In genomic region chr15:93397826-93398698, GRCm38 (mm10) we compare ENCODE assay signal across 8 mouse cellular contexts. TPM values are rescaled to one million over a fixed set of nuclear protein-coding genes. Genes with fewer than 3 reads are reported as not detected.
DNase-seq lines count a peak whose midpoint lies in the region; ATAC-seq and TF ChIP-seq lines count a peak whose summit lies in the region.

Gene Zcrb1, minus strand, starts transcription at chr15:93398334.
Gene Pphln1, plus strand, starts transcription at chr15:93398350.

- H3K9me3 ChIP-seq in heart, embryonic 12.5 days (replicated peaks) = no peaks in the 10 kb centered on the region
- H3K9me3 ChIP-seq in kidney, postnatal 0 days (replicated peaks; ENCODE audit: low read length) = no peaks in the 10 kb centered on the region
- H3K9me3 ChIP-seq in liver, embryonic 11.5 days (ENCODE audit: control insufficient read depth, low read length) = no peaks in the 10 kb centered on the region
- no peaks in the 10 kb centered on the region for H3K9me3 ChIP-seq in stomach, embryonic 14.5 days (ENCODE audit: control insufficient read depth, low read depth, low read length)

- ATAC-seq in erythroblast, adult 5-6 weeks (replicated peaks; ENCODE audit: low FRiP score, poor library complexity, severe bottlenecking) = peak; percentile 98
- ATAC-seq in heart, embryonic 12.5 days (ENCODE audit: insufficient number of reproducible peaks, low FRiP score) = peak; percentile 93
- ATAC-seq in kidney, postnatal 0 days (replicated peaks; ENCODE audit: low FRiP score, low read depth) = peak; percentile 92
- ATAC-seq in liver, embryonic 11.5 days (replicated peaks; ENCODE audit: low FRiP score) = peak; percentile 91
- peak; percentile 91 for ATAC-seq in stomach, embryonic 14.5 days (ENCODE audit: insufficient number of reproducible peaks, insufficient read depth, low FRiP score, low read depth)

- peak within 1 kb of the TSS; percentile 89 for H3K9ac ChIP-seq in heart, embryonic 12.5 days
- peak within 1 kb of the TSS; percentile 98 for H3K9ac ChIP-seq in kidney, postnatal 0 days (ENCODE audit: low read depth, low read length)
- H3K9ac ChIP-seq in liver, embryonic 11.5 days (ENCODE audit: low read depth, low read length) = peak within 1 kb of the TSS; percentile 95
- peak within 1 kb of the TSS; percentile 95 for H3K9ac ChIP-seq in stomach, embryonic 14.5 days (replicated peaks; ENCODE audit: low read depth, low read length)

- H3K27ac ChIP-seq in heart, embryonic 12.5 days (ENCODE audit: poor library complexity, severe bottlenecking) = peak within 1 kb of the TSS; percentile 80
- peak within 1 kb of the TSS; percentile 86 for H3K27ac ChIP-seq in kidney, postnatal 0 days
- H3K27ac ChIP-seq in liver, embryonic 11.5 days (ENCODE audit: low read depth, low read length) = peak within 1 kb of the TSS; percentile 79
- peak within 1 kb of the TSS; percentile 83 for H3K27ac ChIP-seq in stomach, embryonic 14.5 days (ENCODE audit: low read length)

- H3K4me3 ChIP-seq in heart, embryonic 12.5 days = peak within 1 kb of the TSS; percentile 85
- peak within 1 kb of the TSS; percentile 98 for H3K4me3 ChIP-seq in kidney, postnatal 0 days (replicated peaks; ENCODE audit: low read depth, low read length)
- peak within 1 kb of the TSS; percentile 97 for H3K4me3 ChIP-seq in liver, embryonic 11.5 days (ENCODE audit: low read depth, low read length)
- H3K4me3 ChIP-seq in stomach, embryonic 14.5 days (ENCODE audit: low read depth, low read length) = peak within 1 kb of the TSS; percentile 99

- H3K4me1 ChIP-seq in heart, embryonic 12.5 days (replicated peaks) = peaks cover 31% of the 10 kb centered on the region
- peaks cover 5% of the 10 kb centered on the region; the same call in 1 of the 2 replicates for H3K4me1 ChIP-seq in kidney, postnatal 0 days (replicated peaks; ENCODE audit: insufficient read depth, low read length)
- H3K4me1 ChIP-seq in liver, embryonic 11.5 days (replicated peaks; ENCODE audit: control insufficient read depth, insufficient read depth, low read length) = peaks cover 28% of the 10 kb centered on the region
- H3K4me1 ChIP-seq in stomach, embryonic 14.5 days (ENCODE audit: control insufficient read depth, insufficient read depth, low read length) = peaks cover 19% of the 10 kb centered on the region

- peak within 1 kb of the TSS; percentile 80 for H3K4me2 ChIP-seq in heart, embryonic 12.5 days
- peak within 1 kb of the TSS; percentile 72 for H3K4me2 ChIP-seq in kidney, postnatal 0 days (ENCODE audit: low read length)
- H3K4me2 ChIP-seq in liver, embryonic 11.5 days = peak within 1 kb of the TSS; percentile 78
- H3K4me2 ChIP-seq in stomach, embryonic 14.5 days (replicated peaks; ENCODE audit: low read depth, low read length) = peak within 1 kb of the TSS; percentile 90

- DNase-seq in B cell, adult 2 months = peak; percentile 89 to 92
- DNase-seq in brain, adult 2 months (ENCODE audit: low read depth, low spot score) = peak; percentile 92
- DNase-seq in kidney, postnatal 0 days (ENCODE audit: low spot score) = peak; percentile 90
- peak; percentile 86 for DNase-seq in liver, embryonic 11.5 days (ENCODE audit: low spot score)
- DNase-seq in naive thymus-derived CD4-positive, alpha-beta T cell, adult 2 months (ENCODE audit: low read depth) = peak; percentile 90

- TF ChIP-seq CTCF in kidney, postnatal 0 days (IDR thresholded peaks at IDR 0.05; ENCODE audit: low read depth) = no peak

- no peaks in the 10 kb centered on the region for H3K27me3 ChIP-seq in heart, embryonic 12.5 days (replicated peaks)
- H3K27me3 ChIP-seq in kidney, postnatal 0 days (ENCODE audit: insufficient read depth, low read length) = no peaks in the 10 kb centered on the region
- no peaks in the 10 kb centered on the region for H3K27me3 ChIP-seq in liver, embryonic 11.5 days (replicated peaks; ENCODE audit: control insufficient read depth, insufficient read depth, low read length)
- H3K27me3 ChIP-seq in stomach, embryonic 14.5 days (ENCODE audit: control insufficient read depth, insufficient read depth, low read length) = no peaks in the 10 kb centered on the region

- under 1% methylated on average over 97 of the region's 100 CpGs for WGBS in heart, embryonic 12.5 days
- WGBS in kidney, postnatal 0 days = under 1% methylated on average over 98 of the region's 100 CpGs
- WGBS in liver, embryonic 11.5 days = under 1% methylated on average over 97 of the region's 100 CpGs
- under 1% methylated on average over 98 of the region's 100 CpGs for WGBS in stomach, embryonic 14.5 days

- H3K36me3 ChIP-seq in heart, embryonic 12.5 days = peaks cover 17% of the 10 kb centered on the region
- H3K36me3 ChIP-seq in kidney, postnatal 0 days (ENCODE audit: insufficient read depth, low read length) = 0 out of 2 replicates have a peak, but pooled peaks cover 5% of the 10 kb centered on the region
- H3K36me3 ChIP-seq in liver, embryonic 11.5 days (ENCODE audit: control insufficient read depth, insufficient read depth, low read length) = peaks cover 8% of the 10 kb centered on the region
- peaks cover 12% of the 10 kb centered on the region for H3K36me3 ChIP-seq in stomach, embryonic 14.5 days (ENCODE audit: control insufficient read depth, insufficient read depth, low read length)

RNA-seq across cellular contexts. Expression of gene Zcrb1, which starts in this region (rescaled TPM):
- 50.6 and 51.7 TPM in 2 replicates for total RNA-seq in erythroblast, adult 5-6 weeks (2015; ENCODE audit: low replicate concordance)
- 31.6 and 59.4 TPM in 2 replicates for total RNA-seq in erythroblast, adult 5-6 weeks (2017; ENCODE audit: low replicate concordance)
- 124 and 135 TPM in 2 replicates for polyA plus RNA-seq in heart, embryonic 12.5 days (2016; fragmentation: Nextera tagmentation; extraction: Ambion mirVana)
- polyA plus RNA-seq in kidney, postnatal 0 days (2015; fragmentation: Nextera tagmentation; extraction: Ambion mirVana) = 131 and 136 TPM in 2 replicates
- polyA plus RNA-seq in liver, embryonic 11.5 days (2014; fragmentation: Nextera tagmentation; extraction: Ambion mirVana) = 125 and 137 TPM in 2 replicates
- polyA plus RNA-seq in stomach, embryonic 14.5 days (2014; fragmentation: Nextera tagmentation; extraction: Ambion mirVana) = 128 and 132 TPM in 2 replicates

RNA-seq across cellular contexts. Expression of gene Pphln1, which starts in this region (rescaled TPM):
- 14.4 and 15.7 TPM in 2 replicates for total RNA-seq in erythroblast, adult 5-6 weeks (2015; ENCODE audit: low replicate concordance)
- total RNA-seq in erythroblast, adult 5-6 weeks (2017; ENCODE audit: low replicate concordance) = 9.2 and 9.3 TPM in 2 replicates
- polyA plus RNA-seq in heart, embryonic 12.5 days (2016; fragmentation: Nextera tagmentation; extraction: Ambion mirVana) = 52.1 TPM in 2 replicates
- 32.4 and 35.9 TPM in 2 replicates for polyA plus RNA-seq in kidney, postnatal 0 days (2015; fragmentation: Nextera tagmentation; extraction: Ambion mirVana)
- 51.3 and 52.7 TPM in 2 replicates for polyA plus RNA-seq in liver, embryonic 11.5 days (2014; fragmentation: Nextera tagmentation; extraction: Ambion mirVana)
- polyA plus RNA-seq in stomach, embryonic 14.5 days (2014; fragmentation: Nextera tagmentation; extraction: Ambion mirVana) = 40.5 and 50.2 TPM in 2 replicates

Comparison
In these comparisons a context has a peak if more than half of its experiments do, and no peak if none do; other contexts are left out.
1. Peak in every context shown above with its lines: DNase-seq, ATAC-seq, H3K4me3 ChIP-seq and H3K27ac ChIP-seq.